Mouse (Mus musculus) embryonic facial prominence, embryonic 14.5 days (tissue): Measurements from ENCODE around the gene Iqcf5. TPM values are rescaled to one million over a fixed set of nuclear protein-coding genes. Genes with fewer than 3 reads are reported as not detected.

ENCODE experiments used
- ATAC-seq: fragments of 200-750 bp; cut with Nextera tagmentation; 2 replicates; pipeline ENCODE4 v1.8.0; 2017; ENCODE audit warnings: low read depth, moderate number of reproducible peaks, moderate TSS enrichment
- DNase-seq: peaks from one replicate; pipeline ENCODE4 v3.0.0-alpha.2; 2015; ENCODE audit warnings: low spot score
- H3K27ac ChIP-seq: fragments of 300-500 bp; sonication (generic); replicated peaks from 2 replicates; pipeline ENCODE4 v1.5.1; 2014; ENCODE audit warnings: low read depth, mild to moderate bottlenecking, low read length, moderate library complexity
- H3K27me3 ChIP-seq: fragments of 300-500 bp; sonication (generic); replicated peaks from 2 replicates; pipeline ENCODE4 v1.6.1; 2014; ENCODE audit warnings: low read length; ENCODE audit not compliant: control insufficient read depth, insufficient read depth
- H3K36me3 ChIP-seq: fragments of 300-500 bp; sonication (generic); 2 replicates; pipeline ENCODE4 v1.6.1; 2014; ENCODE audit warnings: low read length, mixed read lengths; ENCODE audit not compliant: control insufficient read depth, insufficient read depth
- H3K4me1 ChIP-seq: fragments of 300-500 bp; sonication (generic); 2 replicates; pipeline ENCODE4 v1.6.1; 2014; ENCODE audit warnings: antibody characterized with exemption, low read length; ENCODE audit not compliant: control insufficient read depth, insufficient read depth
- H3K4me2 ChIP-seq: fragments of 300-500 bp; sonication (generic); 2 replicates; pipeline ENCODE4 v1.6.1; 2014; ENCODE audit warnings: low read depth, mild to moderate bottlenecking, low read length, moderate library complexity, mixed read lengths
- H3K4me3 ChIP-seq: fragments of 300-500 bp; sonication (generic); 2 replicates; pipeline ENCODE4 v1.5.1; 2014; ENCODE audit warnings: low read depth, mild to moderate bottlenecking, low read length
- H3K9ac ChIP-seq: fragments of 300-500 bp; sonication (generic); 2 replicates; pipeline ENCODE4 v1.6.1; 2014; ENCODE audit warnings: low read depth, mild to moderate bottlenecking, low read length, moderate library complexity, mixed read lengths
- H3K9me3 ChIP-seq: fragments of 300-500 bp; sonication (generic); 2 replicates; pipeline ENCODE4 v1.6.1; 2016; ENCODE audit warnings: low read length; ENCODE audit not compliant: control insufficient read depth
- WGBS: fragments of 180-500 bp; shearing (Covaris S2); extraction: QIAGEN DNeasy Blood & Tissue Kit; methylation state at CpG from one replicate; pipeline ENCODE4 v1.1.7; 2014; 5-methylcytosine and 5-hydroxymethylcytosine counted together
- polyA plus RNA-seq: library from polyadenylated mRNA; unstranded; fragments of >200 nt; fragmentation: Nextera tagmentation; extraction: Ambion mirVana; gene quantifications from 2 replicates; pipeline ENCODE4 v1.2.1, GENCODE M21; 2014

Iqcf5 gene
- not detected in 2 replicates for polyA plus RNA-seq

- H3K27ac ChIP-seq = no peak within 1 kb of the TSS
- DNase-seq (no peak), ATAC-seq (no peak)
- no peak within 1 kb of the TSS for H3K4me3 ChIP-seq
- H3K4me1 ChIP-seq = no peaks in the 10 kb centered on the region
- H3K9ac ChIP-seq = no peak within 1 kb of the TSS
- H3K9me3 ChIP-seq = no peaks in the 10 kb centered on the region
- H3K27me3 ChIP-seq = no peaks in the 10 kb centered on the region
- H3K4me2 ChIP-seq = no peak within 1 kb of the TSS
- H3K36me3 ChIP-seq = no peaks in the 10 kb centered on the region
- WGBS = 79% methylated on average over 4 of the region's 4 CpGs
These were observed at the start of gene Iqcf5 for GRCm38 (mm10) chr9:106514273-106514672. Iqcf5 (plus strand) TSS chr9:106514573.

DNA sequence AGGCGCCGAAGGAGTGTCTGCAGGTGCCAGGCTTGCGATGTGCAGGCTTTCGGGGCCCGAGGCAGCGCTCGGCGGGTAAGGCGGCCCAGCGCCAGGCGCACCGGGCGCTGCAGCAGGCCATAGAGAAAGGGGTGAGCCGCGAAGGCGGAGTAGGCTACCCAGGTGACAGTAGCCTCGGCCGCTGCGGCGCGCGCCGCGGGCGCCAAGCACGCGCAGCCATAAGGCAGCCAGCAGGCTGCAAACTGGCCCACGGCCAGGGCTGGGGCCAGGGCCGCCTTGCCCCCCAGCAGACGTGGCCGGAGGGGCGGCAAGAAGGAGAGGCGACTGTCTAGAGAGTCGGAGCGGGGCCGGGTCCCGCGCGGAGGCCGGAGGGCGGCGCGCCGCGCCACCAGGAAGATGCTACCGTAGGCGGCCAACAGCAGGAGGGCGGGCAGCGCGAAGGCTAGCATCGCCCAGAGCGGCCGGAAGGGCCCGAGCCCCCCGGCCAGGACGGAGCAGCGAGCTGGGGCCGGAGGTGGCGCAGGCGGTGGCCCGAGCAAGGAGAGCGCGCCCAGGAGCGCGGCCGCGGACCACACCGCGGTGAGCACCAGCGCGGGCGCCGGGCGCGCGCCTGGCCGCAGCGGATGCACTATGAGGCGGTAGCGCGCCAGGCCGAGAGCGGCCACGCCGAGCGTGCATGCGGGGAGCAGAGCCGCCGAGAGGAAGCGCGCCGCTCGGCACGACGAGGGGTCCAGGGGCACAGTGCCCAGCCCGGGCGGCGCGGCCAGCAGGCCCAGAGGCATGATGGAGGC, 49.4 kb upstream of the Iqcf5 start:
- DNase-seq (peak; percentile 79), ATAC-seq (peak; percentile 75)
- 3% methylated on average over 41 of the region's 99 CpGs for WGBS
- H3K36me3 ChIP-seq = peaks cover 42% of the 10 kb centered on the region
- peaks cover 4% of the 10 kb centered on the region for H3K4me1 ChIP-seq
- no peaks in the 10 kb centered on the region for H3K27me3 ChIP-seq
- peak overlapping the region; percentile 59 for H3K4me3 ChIP-seq
- peak overlapping the region; percentile 98 for H3K4me2 ChIP-seq
- no peak overlapping the region; the same call in none of the 2 replicates for H3K27ac ChIP-seq
- no peaks in the 10 kb centered on the region for H3K9me3 ChIP-seq
- peak overlapping the region; percentile 76 for H3K9ac ChIP-seq

GRCm38 (mm10) chr9:106465571-106466200, 48.7 kb upstream of the Iqcf5 start, which contains the start of gene Gpr62:
Gpr62 (minus strand) TSS chr9:106465938.
- Histone ChIP-seq H3K36me3 (peaks cover 35% of the 10 kb centered on the region), H3K27ac (no peak within 1 kb of the TSS; the same call in none of the 2 replicates), H3K4me3 (peak within 1 kb of the TSS; percentile 59), H3K4me2 (peak within 1 kb of the TSS; percentile 98), H3K9me3 (no peaks in the 10 kb centered on the region), H3K9ac (peak within 1 kb of the TSS; percentile 76), H3K4me1 (peaks cover 4% of the 10 kb centered on the region), H3K27me3 (no peaks in the 10 kb centered on the region)
- ATAC-seq (peak; percentile 7; the same call in 1 of the 2 replicates), DNase-seq (no peak)
- WGBS = 31% methylated on average over 25 of the region's 26 CpGs

DNA sequence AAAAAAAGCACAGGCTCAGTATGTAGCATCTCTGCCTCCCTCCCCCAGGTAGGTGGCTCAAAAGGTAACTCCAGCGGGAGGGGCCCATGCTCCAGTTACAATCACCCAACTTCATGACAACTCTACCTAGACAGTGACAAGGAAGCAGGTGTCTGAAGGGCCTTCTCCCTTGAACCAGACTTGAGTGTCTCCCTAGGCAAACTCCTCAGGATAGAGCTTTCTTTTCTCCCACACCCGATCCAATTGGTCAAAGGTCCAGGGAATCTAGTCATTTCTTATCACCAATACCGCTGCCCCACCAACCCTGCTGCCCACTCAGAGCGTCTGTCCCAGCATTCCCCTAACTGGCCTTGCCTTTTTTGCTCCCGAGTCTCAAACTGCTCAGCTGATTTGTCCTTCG, 47.7 kb upstream of the Iqcf5 start:
- H3K4me3 ChIP-seq = no peak overlapping the region
- DNase-seq (no peak), ATAC-seq (no peak)
- H3K36me3 ChIP-seq = peaks cover 25% of the 10 kb centered on the region
- H3K4me1 ChIP-seq = peaks cover 4% of the 10 kb centered on the region
- H3K4me2 ChIP-seq = no peak overlapping the region
- no peak overlapping the region for H3K27ac ChIP-seq
- H3K9ac ChIP-seq = no peak overlapping the region
- H3K27me3 ChIP-seq = no peaks in the 10 kb centered on the region
- 89% methylated on average over 6 of the region's 6 CpGs for WGBS
- no peaks in the 10 kb centered on the region for H3K9me3 ChIP-seq

DNA sequence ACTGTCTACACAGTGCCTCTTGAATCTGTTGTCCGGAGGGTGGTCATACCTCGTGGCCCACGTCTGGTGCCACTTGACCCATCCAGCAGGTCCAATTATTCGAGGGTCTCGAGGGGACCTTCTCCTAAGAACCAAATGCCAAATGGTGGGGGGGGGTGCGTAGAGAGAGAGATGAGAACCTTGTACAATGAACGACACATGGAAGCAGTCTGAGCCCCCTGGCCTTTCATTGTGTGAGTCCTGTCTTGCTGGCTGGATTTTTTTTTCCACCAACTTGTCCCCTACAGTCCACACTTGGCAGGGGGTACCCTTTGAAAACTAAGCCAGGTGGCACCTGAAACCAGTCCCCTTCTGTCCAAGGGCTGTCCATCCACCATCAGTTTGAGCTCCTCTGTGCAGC, 46.6 kb upstream of the Iqcf5 start:
- 81% methylated on average over 7 of the region's 7 CpGs for WGBS
- Histone ChIP-seq H3K4me2 (no peak overlapping the region), H3K4me3 (no peak overlapping the region), H3K9ac (no peak overlapping the region), H3K9me3 (no peaks in the 10 kb centered on the region), H3K4me1 (peaks cover 9% of the 10 kb centered on the region), H3K27ac (no peak overlapping the region), H3K27me3 (no peaks in the 10 kb centered on the region), H3K36me3 (peaks cover 15% of the 10 kb centered on the region)
- DNase-seq (no peak), ATAC-seq (no peak)

DNA sequence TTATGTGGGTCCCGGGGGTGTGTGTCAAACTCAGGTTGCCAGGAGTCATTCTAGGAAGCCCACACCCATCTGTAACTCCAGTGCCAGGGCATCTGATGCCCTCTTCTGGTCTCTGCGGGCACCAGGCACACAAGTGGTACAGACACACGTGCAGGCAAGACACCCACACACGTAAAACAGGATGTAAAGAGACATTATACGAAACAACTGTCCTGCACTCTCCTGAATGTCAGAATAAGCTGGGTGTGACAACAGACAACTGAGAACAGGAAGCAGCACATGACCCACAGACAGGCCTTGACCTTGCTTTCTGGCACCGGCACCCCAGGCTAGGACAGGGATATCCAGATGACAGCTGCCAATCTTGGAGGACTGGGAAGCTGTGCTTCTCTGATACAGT, 45.1 kb upstream of the Iqcf5 start:
- WGBS = 59% methylated on average over 6 of the region's 6 CpGs
- H3K9me3 ChIP-seq = no peaks in the 10 kb centered on the region
- H3K4me1 ChIP-seq = peaks cover 9% of the 10 kb centered on the region
- no peak for DNase-seq
- H3K4me3 ChIP-seq = no peak overlapping the region
- no peak overlapping the region for H3K9ac ChIP-seq
- ATAC-seq = no peak
- H3K27ac ChIP-seq = no peak overlapping the region
- H3K4me2 ChIP-seq = no peak overlapping the region
- H3K27me3 ChIP-seq = no peaks in the 10 kb centered on the region
- H3K36me3 ChIP-seq = no peaks in the 10 kb centered on the region

DNA sequence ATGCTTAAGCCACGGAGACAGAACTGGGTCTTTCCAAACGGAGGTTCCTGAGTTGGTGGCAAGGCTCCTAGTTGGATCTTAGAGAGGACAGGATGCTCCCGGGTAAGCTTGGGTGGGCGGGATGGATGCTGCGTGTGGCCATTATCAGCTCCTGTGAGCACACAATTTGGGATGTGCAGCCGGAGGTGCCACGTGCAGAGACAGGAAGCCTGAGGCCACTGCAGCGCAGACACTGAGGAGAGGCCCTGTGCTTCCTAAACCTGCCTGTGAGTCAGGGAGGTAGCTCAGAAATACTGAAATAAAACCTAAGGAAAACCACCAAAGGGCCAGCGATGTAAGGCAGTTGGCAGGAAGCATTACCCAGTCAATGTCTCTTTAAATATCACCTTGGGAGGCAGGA, 44.6 kb upstream of the Iqcf5 start:
- ATAC-seq (no peak), DNase-seq (no peak)
- 61% methylated on average over 9 of the region's 9 CpGs for WGBS
- Histone ChIP-seq H3K9me3 (no peaks in the 10 kb centered on the region), H3K4me2 (no peak overlapping the region), H3K27me3 (no peaks in the 10 kb centered on the region), H3K4me3 (no peak overlapping the region), H3K36me3 (no peaks in the 10 kb centered on the region), H3K4me1 (peaks cover 6% of the 10 kb centered on the region), H3K9ac (no peak overlapping the region), H3K27ac (no peak overlapping the region)

GRCm38 (mm10) chr9:106470991-106471750, 43.2 kb upstream of the Iqcf5 start:
- DNase-seq = no peak
- WGBS = 63% methylated on average over 14 of the region's 14 CpGs
- Histone ChIP-seq H3K4me2 (peak overlapping the region; percentile 9; the same call in 1 of the 2 replicates), H3K27me3 (no peaks in the 10 kb centered on the region), H3K4me3 (no peak overlapping the region), H3K36me3 (no peaks in the 10 kb centered on the region), H3K9me3 (no peaks in the 10 kb centered on the region), H3K9ac (no peak overlapping the region), H3K4me1 (peaks cover 5% of the 10 kb centered on the region; the same call in 1 of the 2 replicates), H3K27ac (no peak overlapping the region)
- no peak for ATAC-seq
